Mouse (Mus musculus) stomach, postnatal 0 days (tissue): ENCODE results near the gene Psmb4.

ENCODE experiments used
- CTCF ChIP-seq: IDR thresholded peaks from 2 replicates; pipeline ENCODE4 v1.5.1; 2016; ENCODE audit warnings: antibody characterized with exemption, low read depth, mild to moderate bottlenecking, moderate library complexity
- EP300 ChIP-seq: optimal IDR thresholded peaks from 2 replicates; pipeline ENCODE3; 2016; ENCODE audit warnings: antibody characterized with exemption

DNA sequence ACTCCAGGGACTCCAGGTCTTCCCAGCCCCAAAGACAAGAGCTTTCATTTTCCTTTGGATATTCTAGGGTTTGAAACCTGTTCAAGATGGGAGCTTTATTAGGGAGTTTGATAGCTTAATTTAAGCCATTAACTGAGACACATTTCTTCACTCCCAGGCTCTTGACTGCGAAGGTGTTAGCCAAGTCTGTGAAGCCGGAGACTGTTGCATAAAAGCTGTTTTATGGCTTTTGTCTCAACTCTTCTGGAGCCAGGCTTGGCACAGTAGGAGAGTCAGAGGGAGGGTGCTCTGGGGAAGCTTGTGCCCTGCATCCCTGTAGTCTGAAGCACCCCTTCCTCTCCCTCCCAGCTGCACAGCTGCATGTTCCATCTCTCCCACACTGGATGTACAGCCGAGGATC, 35.6 kb upstream of the Psmb4 start:
- TF ChIP-seq EP300 (no peak), CTCF (no peak)
